Mouse (Mus musculus): ENCODE data around the gene Aspg. TPM values are rescaled to one million over a fixed set of nuclear protein-coding genes. Genes with fewer than 3 reads are reported as not detected.
A peak's percentile ranks its signal among the peaks of the same experiment; 100 is the strongest.

Aspg gene
- polyA plus RNA-seq, 1 experiment from 2014 or later = 26.8 TPM

- 54% methylated on average over 7 of the region's 7 CpGs for WGBS
- Histone ChIP-seq H3K9ac (no peak overlapping the region), H3K4me1 (replicated peaks) (peaks cover 15% of the 10 kb centered on the region), H3K36me3 (no peaks in the 10 kb centered on the region), H3K9me3 (no peaks in the 10 kb centered on the region), H3K27ac (peak overlapping the region; percentile 51; the same call in 1 of the 2 replicates), H3K4me2 (replicated peaks) (no peak overlapping the region), H3K4me3 (replicated peaks) (no peak overlapping the region), H3K27me3 (replicated peaks) (no peaks in the 10 kb centered on the region)
- ATAC-seq = peak; percentile 79
Observed at GRCm38 (mm10) chr12:112117649-112118048, 11.2 kb downstream of the Aspg start.

DNA sequence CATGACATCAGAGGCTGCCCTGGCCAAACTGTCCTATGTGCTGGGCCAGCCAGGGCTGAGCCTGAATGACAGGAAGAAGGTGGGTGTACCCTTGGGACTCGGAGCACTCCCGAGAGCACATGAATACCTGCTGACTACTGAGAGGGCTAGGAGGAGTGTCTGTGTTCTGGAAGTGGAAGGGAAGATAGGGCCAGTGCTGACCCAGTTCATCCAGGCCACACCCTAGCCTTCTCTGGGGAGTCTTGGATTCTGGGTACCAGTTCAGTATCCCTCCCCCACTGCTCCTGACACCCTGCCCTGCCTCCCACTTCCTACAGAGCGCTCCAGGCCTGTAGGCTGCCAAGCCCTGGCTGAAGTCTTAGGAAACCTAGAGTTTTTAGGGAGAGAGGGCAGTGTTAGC is 14.7 kb downstream of the Aspg start:
- Histone ChIP-seq H3K9me3 (no peaks in the 10 kb centered on the region), H3K4me2 (replicated peaks) (no peak overlapping the region), H3K4me3 (replicated peaks) (no peak overlapping the region), H3K4me1 (replicated peaks) (peaks cover 5% of the 10 kb centered on the region), H3K27me3 (replicated peaks) (no peaks in the 10 kb centered on the region), H3K27ac (no peak overlapping the region), H3K36me3 (no peaks in the 10 kb centered on the region), H3K9ac (no peak overlapping the region)
- no peak for ATAC-seq
- 84% methylated on average over 3 of the region's 3 CpGs for WGBS

GRCm38 (mm10) chr12:112125903-112126302 is 19.4 kb downstream of the Aspg start:
- H3K36me3 ChIP-seq = no peaks in the 10 kb centered on the region
- no peak overlapping the region for H3K27ac ChIP-seq
- WGBS = 62% methylated on average over 14 of the region's 14 CpGs
- no peak overlapping the region for H3K9ac ChIP-seq
- no peaks in the 10 kb centered on the region for H3K9me3 ChIP-seq
- H3K4me1 ChIP-seq (replicated peaks) = peaks cover 14% of the 10 kb centered on the region
- 0 out of 2 replicates have a peak, but pooled peaks have one; percentile 1 for ATAC-seq
- no peaks in the 10 kb centered on the region for H3K27me3 ChIP-seq (replicated peaks)
- H3K4me3 ChIP-seq (replicated peaks) = no peak overlapping the region
- H3K4me2 ChIP-seq (replicated peaks) = no peak overlapping the region

- H3K9me3 ChIP-seq = no peaks in the 10 kb centered on the region
- ATAC-seq = no peak
- peaks cover 18% of the 10 kb centered on the region for H3K4me1 ChIP-seq (replicated peaks)
- H3K27me3 ChIP-seq (replicated peaks) = 0 out of 2 replicates have a peak, but pooled peaks cover 4% of the 10 kb centered on the region
- H3K27ac ChIP-seq = no peak overlapping the region
- 62% methylated on average over 14 of the region's 14 CpGs for WGBS
- H3K36me3 ChIP-seq = no peaks in the 10 kb centered on the region
- no peak overlapping the region for H3K9ac ChIP-seq
- H3K4me2 ChIP-seq (replicated peaks) = no peak overlapping the region
- no peak overlapping the region for H3K4me3 ChIP-seq (replicated peaks)
Observed at GRCm38 (mm10) chr12:112126931-112127635, 20.6 kb downstream of the Aspg start.

- Histone ChIP-seq H3K9ac (0 out of 2 replicates have a peak overlapping the region, but pooled peaks have one; percentile 17), H3K36me3 (no peaks in the 10 kb centered on the region), H3K4me3 (replicated peaks) (no peak overlapping the region), H3K9me3 (no peaks in the 10 kb centered on the region), H3K27ac (0 out of 2 replicates have a peak overlapping the region, but pooled peaks have one; percentile 95), H3K27me3 (replicated peaks) (peaks cover 7% of the 10 kb centered on the region; the same call in 1 of the 2 replicates), H3K4me2 (replicated peaks) (no peak overlapping the region), H3K4me1 (replicated peaks) (peaks cover 18% of the 10 kb centered on the region)
- WGBS = 85% methylated on average over 4 of the region's 4 CpGs
- ATAC-seq = no peak
Observed at GRCm38 (mm10) chr12:112128526-112128925, 22.0 kb downstream of the Aspg start.

DNA sequence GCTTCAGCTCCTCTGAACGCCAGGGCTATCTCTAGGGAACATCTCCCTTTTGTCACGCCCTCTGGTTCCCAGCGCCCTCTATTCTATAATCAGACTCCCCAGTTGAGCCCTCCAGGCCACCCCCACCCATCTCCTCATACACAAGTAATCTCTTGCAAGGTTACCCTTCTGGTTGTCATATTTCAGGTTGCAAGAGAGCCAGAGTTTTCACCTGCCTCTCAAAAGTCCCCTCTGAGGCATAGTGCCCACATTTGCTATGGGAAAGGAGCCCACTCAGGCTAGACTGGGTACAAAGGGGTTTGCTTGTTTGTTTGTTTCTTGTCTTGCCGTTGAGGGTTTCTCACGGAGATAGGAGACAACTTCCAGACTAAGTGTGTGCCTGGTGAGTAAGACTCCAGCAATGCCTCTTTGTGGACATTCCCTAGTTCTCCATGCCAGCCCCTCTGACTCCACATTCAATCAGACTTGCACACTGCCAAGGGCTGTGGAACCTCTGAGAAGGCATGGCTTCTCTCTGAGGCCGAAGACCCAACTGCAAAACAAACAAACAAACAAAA is 22.9 kb downstream of the Aspg start:
- Histone ChIP-seq H3K4me3 (replicated peaks) (peak overlapping the region; percentile 70; the same call in 1 of the 2 replicates), H3K4me1 (replicated peaks) (peaks cover 18% of the 10 kb centered on the region), H3K9ac (0 out of 2 replicates have a peak overlapping the region, but pooled peaks have one; percentile 17), H3K36me3 (no peaks in the 10 kb centered on the region), H3K27ac (peak overlapping the region; percentile 95), H3K27me3 (replicated peaks) (peaks cover 7% of the 10 kb centered on the region; the same call in 1 of the 2 replicates), H3K4me2 (replicated peaks) (peak overlapping the region; percentile 91), H3K9me3 (no peaks in the 10 kb centered on the region)
- no peak for ATAC-seq
- 50% methylated on average over 6 of the region's 6 CpGs for whole genome bisulfite sequencing

DNA sequence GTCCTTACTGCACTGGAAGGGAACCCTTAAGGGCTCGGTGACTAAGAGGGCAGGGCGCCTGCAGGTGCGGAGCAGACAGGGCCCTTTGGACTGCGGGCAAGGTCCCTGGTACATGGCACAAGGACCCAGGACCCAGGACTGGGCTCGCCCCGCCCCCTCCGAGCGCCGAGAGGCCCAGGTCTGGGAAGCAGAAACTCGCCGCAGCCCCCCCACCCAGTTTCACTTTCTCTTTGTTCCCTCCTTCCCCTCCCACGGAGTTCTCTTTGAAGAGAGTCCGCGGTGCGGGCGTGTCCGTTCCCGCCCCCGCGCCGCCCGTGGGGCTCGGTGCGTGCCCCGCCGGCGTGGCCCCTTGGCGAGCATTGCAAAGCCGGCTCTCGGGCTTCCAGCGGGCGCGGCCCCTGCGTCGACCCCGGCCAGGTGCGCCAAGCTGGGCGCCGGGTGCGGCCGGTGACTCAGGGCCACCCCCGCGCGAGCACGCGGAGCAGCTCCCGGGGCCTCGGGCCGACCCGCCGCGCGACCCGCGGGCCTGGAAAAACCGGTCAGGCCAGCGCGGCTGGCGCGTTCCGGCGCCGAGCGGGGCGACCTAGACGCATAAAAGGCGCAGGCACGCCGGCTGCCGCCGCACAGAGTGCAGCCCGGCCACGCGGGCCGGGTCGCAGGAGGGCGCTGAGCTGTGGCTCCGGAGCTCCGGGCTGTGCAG is 23.8 kb downstream of the Aspg start:
- Histone ChIP-seq H3K9ac (peak overlapping the region; percentile 64), H3K4me1 (replicated peaks) (peaks cover 18% of the 10 kb centered on the region), H3K4me2 (replicated peaks) (peak overlapping the region; percentile 91), H3K36me3 (no peaks in the 10 kb centered on the region), H3K27ac (peak overlapping the region; percentile 95), H3K27me3 (replicated peaks) (peaks cover 7% of the 10 kb centered on the region; the same call in 1 of the 2 replicates), H3K4me3 (replicated peaks) (peak overlapping the region; percentile 70), H3K9me3 (no peaks in the 10 kb centered on the region)
- ATAC-seq = peak; percentile 94
- under 1% methylated on average over 79 of the region's 79 CpGs for WGBS

GRCm38 (mm10) chr12:112130957-112131356 is 24.5 kb downstream of the Aspg start:
- ATAC-seq = peak; percentile 42; the same call in 1 of the 2 replicates
- 10% methylated on average over 32 of the region's 32 CpGs for WGBS
- peak overlapping the region; percentile 64 for H3K9ac ChIP-seq
- peak overlapping the region; percentile 91 for H3K4me2 ChIP-seq (replicated peaks)
- peaks cover 8% of the 10 kb centered on the region; the same call in 1 of the 2 replicates for H3K27me3 ChIP-seq (replicated peaks)
- peak overlapping the region; percentile 70 for H3K4me3 ChIP-seq (replicated peaks)
- peaks cover 18% of the 10 kb centered on the region for H3K4me1 ChIP-seq (replicated peaks)
- H3K36me3 ChIP-seq = no peaks in the 10 kb centered on the region
- no peaks in the 10 kb centered on the region for H3K9me3 ChIP-seq
- peak overlapping the region; percentile 95 for H3K27ac ChIP-seq

GRCm38 (mm10) chr12:112140231-112140630 is 33.8 kb downstream of the Aspg start:
- no peaks in the 10 kb centered on the region for H3K9me3 ChIP-seq
- H3K4me2 ChIP-seq (replicated peaks) = no peak overlapping the region
- no peak for ATAC-seq
- peaks cover 47% of the 10 kb centered on the region for H3K27me3 ChIP-seq (replicated peaks)
- H3K27ac ChIP-seq = no peak overlapping the region
- no peaks in the 10 kb centered on the region for H3K36me3 ChIP-seq
- no peak overlapping the region for H3K4me3 ChIP-seq (replicated peaks)
- H3K9ac ChIP-seq = no peak overlapping the region
- 6% methylated on average over 5 of the region's 5 CpGs for WGBS
- peaks cover 14% of the 10 kb centered on the region for H3K4me1 ChIP-seq (replicated peaks)

GRCm38 (mm10) chr12:112140745-112141144 is 34.3 kb downstream of the Aspg start:
- peaks cover 47% of the 10 kb centered on the region for H3K27me3 ChIP-seq (replicated peaks)
- no peak overlapping the region for H3K4me2 ChIP-seq (replicated peaks)
- H3K27ac ChIP-seq = no peak overlapping the region
- H3K36me3 ChIP-seq = no peaks in the 10 kb centered on the region
- H3K9me3 ChIP-seq = no peaks in the 10 kb centered on the region
- peaks cover 20% of the 10 kb centered on the region for H3K4me1 ChIP-seq (replicated peaks)
- ATAC-seq = no peak
- no peak overlapping the region for H3K9ac ChIP-seq
- H3K4me3 ChIP-seq (replicated peaks) = no peak overlapping the region
- 55% methylated on average over 7 of the region's 7 CpGs for WGBS

- no peak overlapping the region for H3K9ac ChIP-seq
- H3K4me3 ChIP-seq (replicated peaks) = no peak overlapping the region
- H3K4me1 ChIP-seq (replicated peaks) = peaks cover 25% of the 10 kb centered on the region
- H3K9me3 ChIP-seq = no peaks in the 10 kb centered on the region
- no peak for ATAC-seq
- peaks cover 50% of the 10 kb centered on the region for H3K27me3 ChIP-seq (replicated peaks)
- H3K4me2 ChIP-seq (replicated peaks) = no peak overlapping the region
- H3K27ac ChIP-seq = no peak overlapping the region
- H3K36me3 ChIP-seq = no peaks in the 10 kb centered on the region
- 5% methylated on average over 6 of the region's 6 CpGs for WGBS
Observed at GRCm38 (mm10) chr12:112141300-112141699, 34.8 kb downstream of the Aspg start.

DNA sequence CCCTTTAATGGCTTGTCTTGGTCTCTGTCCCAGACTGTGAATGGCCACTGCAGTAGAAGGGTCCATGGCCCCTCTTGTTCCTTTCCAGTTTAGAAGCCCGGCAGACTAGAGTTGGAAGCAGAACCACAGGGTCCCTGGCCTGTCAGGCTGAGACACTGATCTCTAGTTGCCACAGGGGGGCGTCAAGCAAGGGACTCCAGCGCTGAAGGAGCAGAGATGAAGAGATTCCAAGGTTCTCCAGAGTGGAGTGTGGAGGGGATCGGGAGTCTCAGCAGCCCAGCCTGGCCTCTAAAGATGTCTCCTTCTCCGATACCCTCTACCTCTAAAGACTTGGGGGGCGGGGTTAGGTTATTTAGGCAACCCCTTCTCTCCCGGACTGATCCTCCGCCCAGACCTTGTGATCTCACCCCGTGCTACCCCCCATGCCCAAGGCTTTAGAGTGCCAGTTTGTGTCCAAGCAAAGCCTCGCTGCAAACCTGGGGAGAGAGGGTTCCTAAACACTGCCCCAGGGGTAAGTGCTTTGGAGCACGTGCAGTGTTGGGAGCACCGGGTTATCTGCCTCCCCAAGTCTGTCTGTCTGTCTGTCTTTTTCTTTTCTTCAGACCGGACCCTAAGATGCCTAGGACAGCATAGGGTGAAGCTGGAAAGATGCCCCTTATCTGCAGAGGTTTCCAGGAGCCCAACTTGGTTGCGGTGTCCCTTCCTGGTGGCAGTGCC is 36.8 kb downstream of the Aspg start:
- 6% methylated on average over 14 of the region's 14 CpGs for WGBS
- Histone ChIP-seq H3K4me3 (replicated peaks) (peak overlapping the region; percentile 58), H3K27me3 (replicated peaks) (peaks cover 57% of the 10 kb centered on the region), H3K36me3 (no peaks in the 10 kb centered on the region), H3K27ac (no peak overlapping the region), H3K9ac (no peak overlapping the region), H3K4me1 (replicated peaks) (peaks cover 34% of the 10 kb centered on the region), H3K4me2 (replicated peaks) (peak overlapping the region; percentile 97), H3K9me3 (no peaks in the 10 kb centered on the region)
- no peak for ATAC-seq

Measured in intestine, embryonic 15.5 days (tissue).